Mouse (Mus musculus) brain, embryonic 14.5 days (tissue): ENCODE results near the gene Ap1g2.

Experiments
- CTCF ChIP-seq: fragments of 200-500 bp; IDR thresholded peaks from 2 replicates; pipeline ENCODE4 v1.5.1; 2012; ENCODE audit warnings: inconsistent platforms, mild to moderate bottlenecking, moderate library complexity, borderline replicate concordance; ENCODE audit not compliant: insufficient read depth, insufficient read length; ENCODE audit errors: extremely low read depth
- POLR2A ChIP-seq: fragments of 200-500 bp; IDR thresholded peaks from 2 replicates; pipeline ENCODE4 v1.6.1; 2012; ENCODE audit warnings: mild to moderate bottlenecking, inconsistent platforms, borderline replicate concordance; ENCODE audit not compliant: poor library complexity, insufficient read depth, insufficient read length, severe bottlenecking; ENCODE audit errors: extremely low read depth

- TF ChIP-seq CTCF (no peak), POLR2A (no peak)
These were observed 16.0 kb upstream of the Ap1g2 start for GRCm38 (mm10) chr14:55122359-55122758.
